Mouse (Mus musculus) kidney, embryonic 16.5 days (tissue): ENCODE results near the gene Arfgef2. TPM values are rescaled to one million over a fixed set of nuclear protein-coding genes. Genes with fewer than 3 reads are reported as not detected.
"Not testable (repeated sequence)": the region's sequence is repeated elsewhere in the genome, so short reads cannot be mapped to it uniquely, and the experiment has no call there.

Experiments
- ATAC-seq: fragments of 200-750 bp; cut with Nextera tagmentation; 2 replicates; pipeline ENCODE4 v1.8.0; 2017; ENCODE audit warnings: moderate TSS enrichment; ENCODE audit not compliant: low FRiP score, low TSS enrichment
- H3K27ac ChIP-seq: fragments of 300-500 bp; sonication (generic); 2 replicates; pipeline ENCODE4 v1.5.1; 2014; ENCODE audit warnings: low read length
- H3K27me3 ChIP-seq: fragments of 300-500 bp; sonication (generic); 2 replicates; pipeline ENCODE4 v1.6.1; 2014; ENCODE audit warnings: low read length, control low read depth, mixed read lengths; ENCODE audit not compliant: insufficient read depth
- H3K36me3 ChIP-seq: fragments of 300-500 bp; sonication (generic); 2 replicates; pipeline ENCODE4 v1.6.1; 2014; ENCODE audit warnings: low read length, control low read depth, mixed read lengths; ENCODE audit not compliant: insufficient read depth
- H3K4me1 ChIP-seq: fragments of 300-500 bp; sonication (generic); 2 replicates; pipeline ENCODE4 v1.6.1; 2014; ENCODE audit warnings: low read length, control low read depth, mixed read lengths; ENCODE audit not compliant: insufficient read depth
- H3K4me2 ChIP-seq: fragments of 300-500 bp; sonication (generic); replicated peaks from 2 replicates; pipeline ENCODE4 v1.6.1; 2014; ENCODE audit warnings: low read depth, low read length
- H3K4me3 ChIP-seq: fragments of 300-500 bp; sonication (generic); 2 replicates; pipeline ENCODE4 v1.5.1; 2014; ENCODE audit warnings: mild to moderate bottlenecking, low read length
- H3K9ac ChIP-seq: fragments of 300-500 bp; sonication (generic); replicated peaks from 2 replicates; pipeline ENCODE4 v1.6.1; 2014; ENCODE audit warnings: low read length
- H3K9me3 ChIP-seq: fragments of 300-500 bp; sonication (generic); 2 replicates; pipeline ENCODE4 v1.6.1; 2016; ENCODE audit warnings: low read length, control low read depth
- WGBS: fragments of 180-500 bp; shearing (Covaris S2); extraction: QIAGEN DNeasy Blood & Tissue Kit; methylation state at CpG from one replicate; pipeline ENCODE4 v1.1.7; 2014; 5-methylcytosine and 5-hydroxymethylcytosine counted together
- polyA plus RNA-seq: library from polyadenylated mRNA; unstranded; fragments of >200 nt; fragmentation: Nextera tagmentation; extraction: Ambion mirVana; gene quantifications from 2 replicates; pipeline ENCODE4 v1.2.1, GENCODE M21; 2015

Gene Arfgef2
- polyA plus RNA-seq, 1 experiment from 2014 or later = 4.6 TPM

DNA sequence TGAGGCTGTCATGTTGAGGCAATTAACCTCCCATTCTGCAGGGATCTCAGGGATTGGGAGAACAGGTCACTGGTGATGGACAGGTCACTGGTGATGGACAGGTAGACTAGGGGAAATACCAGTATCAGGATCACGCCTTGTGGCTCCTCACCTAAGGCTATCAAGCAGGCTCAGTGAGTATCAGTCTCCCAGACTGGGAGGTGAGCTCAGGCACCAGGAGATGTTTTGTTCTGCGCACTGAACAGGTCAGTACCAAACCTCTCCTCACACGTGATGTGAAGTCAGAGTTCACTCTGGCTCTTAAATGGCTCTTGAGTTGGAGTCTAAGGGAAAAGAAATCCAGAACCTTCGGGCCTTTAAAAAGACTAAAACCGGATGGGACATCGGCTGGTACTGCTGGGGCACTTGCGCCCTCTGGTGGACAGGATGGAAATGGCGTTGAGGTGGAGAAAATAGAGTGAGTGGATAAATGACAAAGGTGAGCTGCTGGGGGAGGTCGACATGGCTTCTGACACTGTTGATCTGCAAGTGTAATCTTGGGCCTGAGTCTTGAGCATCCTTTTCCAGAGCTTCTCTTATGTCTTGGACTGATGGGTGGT lies 24.3 kb upstream of the Arfgef2 start:
- no peak overlapping the region for H3K4me2 ChIP-seq
- no peak overlapping the region for H3K9ac ChIP-seq
- H3K27me3 ChIP-seq = no peaks in the 10 kb centered on the region
- H3K27ac ChIP-seq = no peak overlapping the region
- ATAC-seq = no peak
- 11% methylated on average over 9 of the region's 9 CpGs for WGBS
- H3K9me3 ChIP-seq = no peaks in the 10 kb centered on the region
- H3K36me3 ChIP-seq = no peaks in the 10 kb centered on the region
- no peak overlapping the region for H3K4me3 ChIP-seq
- peaks cover 7% of the 10 kb centered on the region; the same call in 1 of the 2 replicates for H3K4me1 ChIP-seq

- 79% methylated on average over 6 of the region's 6 CpGs for WGBS
- Histone ChIP-seq H3K4me3 (no peak overlapping the region), H3K4me2 (no peak overlapping the region), H3K36me3 (no peaks in the 10 kb centered on the region), H3K4me1 (peaks cover 12% of the 10 kb centered on the region; the same call in 1 of the 2 replicates), H3K27ac (no peak overlapping the region), H3K9me3 (no peaks in the 10 kb centered on the region), H3K9ac (no peak overlapping the region), H3K27me3 (no peaks in the 10 kb centered on the region)
- no peak for ATAC-seq
Observed at GRCm38 (mm10) chr2:166784376-166784775, 21.0 kb upstream of the Arfgef2 start.

DNA sequence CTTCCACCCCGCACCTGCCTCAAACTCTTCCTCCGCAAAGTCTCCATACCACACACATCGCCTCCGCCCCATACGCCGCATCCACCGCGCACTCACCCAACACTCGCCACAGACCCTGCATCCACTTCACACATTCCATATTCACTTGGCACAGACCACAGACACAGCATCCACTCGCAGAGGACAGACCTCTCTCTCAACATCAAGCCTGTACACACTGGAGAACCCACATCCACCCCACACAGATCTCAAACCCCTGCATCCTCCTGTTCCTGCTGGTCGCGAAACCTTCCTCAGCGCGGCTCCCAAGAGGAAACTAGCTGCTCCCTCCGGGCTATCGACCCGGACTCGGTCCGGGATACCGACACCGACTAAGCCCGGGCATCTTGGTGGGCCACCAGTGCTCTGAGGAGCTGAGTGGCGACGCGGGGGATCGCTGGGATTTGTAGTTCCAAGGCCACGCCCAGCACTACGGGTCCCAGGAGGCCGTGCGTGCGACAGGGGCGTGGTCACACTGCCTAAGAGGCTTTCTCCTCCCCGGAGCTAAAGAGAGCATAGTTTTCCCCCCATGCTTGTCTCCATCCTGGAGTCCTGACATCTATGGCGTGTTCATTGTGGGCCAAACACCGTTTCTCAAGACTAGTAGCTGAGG lies 18.9 kb upstream of the Arfgef2 start:
- Histone ChIP-seq H3K27ac (0 out of 2 replicates have a peak overlapping the region, but pooled peaks have one; percentile 50), H3K4me2 (peak overlapping the region; percentile 84)
- peak; percentile 96 for ATAC-seq

GRCm38 (mm10) chr2:166791738-166792137 lies 13.7 kb upstream of the Arfgef2 start:
- 0 out of 2 replicates have a peak, but pooled peaks cover 3% of the 10 kb centered on the region for H3K36me3 ChIP-seq

More for the DNA sequence above, 18.9 kb upstream of the Arfgef2 start:
- Histone ChIP-seq H3K36me3 (no peaks in the 10 kb centered on the region), H3K27me3 (no peaks in the 10 kb centered on the region), H3K9me3 (no peaks in the 10 kb centered on the region), H3K4me3 (peak overlapping the region; percentile 84), H3K9ac (peak overlapping the region; percentile 85), H3K4me1 (peaks cover 12% of the 10 kb centered on the region; the same call in 1 of the 2 replicates)
- WGBS = under 1% methylated on average over 35 of the region's 35 CpGs

DNA sequence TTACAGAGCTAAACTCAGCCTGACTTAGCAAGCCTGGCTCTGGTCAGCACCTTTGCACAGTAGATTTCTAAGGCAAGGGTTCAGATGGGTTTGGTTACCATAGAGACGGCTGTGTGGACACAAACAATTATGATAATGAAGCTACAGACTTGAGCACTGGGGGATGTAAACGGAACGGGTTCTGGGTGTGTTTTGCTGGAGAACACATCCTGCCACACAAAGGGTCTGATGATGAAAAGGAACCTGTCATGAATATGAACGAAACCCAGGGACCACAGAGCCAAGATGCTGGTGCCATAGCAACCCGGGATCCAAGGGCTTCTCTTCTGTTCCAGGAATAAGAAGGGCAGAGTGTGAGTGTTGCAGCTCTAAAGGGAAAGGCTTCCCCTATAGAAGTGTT lies 13.0 kb upstream of the Arfgef2 start, which contains the start of gene Trp53rkb:
Trp53rkb (plus strand) TSS at position 177 of the 400 bp plus-strand sequence.
- peak within 1 kb of the TSS; percentile 68; the same call in 1 of the 2 replicates for H3K27ac ChIP-seq
- H3K4me3 ChIP-seq = peak within 1 kb of the TSS; percentile 76
- no peaks in the 10 kb centered on the region for H3K27me3 ChIP-seq
- peaks cover 7% of the 10 kb centered on the region for H3K4me1 ChIP-seq
- peak within 1 kb of the TSS; percentile 86 for H3K9ac ChIP-seq
- 88% methylated on average over 5 of the region's 5 CpGs for WGBS
- H3K9me3 ChIP-seq = no peaks in the 10 kb centered on the region
- ATAC-seq = no peak
- H3K4me2 ChIP-seq = peak within 1 kb of the TSS; percentile 71
- H3K36me3 ChIP-seq = peaks cover 4% of the 10 kb centered on the region; the same call in 1 of the 2 replicates

More at GRCm38 (mm10) chr2:166791738-166792137, 13.7 kb upstream of the Arfgef2 start:
- Histone ChIP-seq H3K4me3 (no peak overlapping the region), H3K27me3 (no peaks in the 10 kb centered on the region), H3K9ac (no peak overlapping the region), H3K9me3 (no peaks in the 10 kb centered on the region), H3K4me1 (peaks cover 12% of the 10 kb centered on the region), H3K4me2 (no peak overlapping the region), H3K27ac (no peak overlapping the region)
- WGBS = 78% methylated on average over 5 of the region's 5 CpGs
- ATAC-seq = no peak

DNA sequence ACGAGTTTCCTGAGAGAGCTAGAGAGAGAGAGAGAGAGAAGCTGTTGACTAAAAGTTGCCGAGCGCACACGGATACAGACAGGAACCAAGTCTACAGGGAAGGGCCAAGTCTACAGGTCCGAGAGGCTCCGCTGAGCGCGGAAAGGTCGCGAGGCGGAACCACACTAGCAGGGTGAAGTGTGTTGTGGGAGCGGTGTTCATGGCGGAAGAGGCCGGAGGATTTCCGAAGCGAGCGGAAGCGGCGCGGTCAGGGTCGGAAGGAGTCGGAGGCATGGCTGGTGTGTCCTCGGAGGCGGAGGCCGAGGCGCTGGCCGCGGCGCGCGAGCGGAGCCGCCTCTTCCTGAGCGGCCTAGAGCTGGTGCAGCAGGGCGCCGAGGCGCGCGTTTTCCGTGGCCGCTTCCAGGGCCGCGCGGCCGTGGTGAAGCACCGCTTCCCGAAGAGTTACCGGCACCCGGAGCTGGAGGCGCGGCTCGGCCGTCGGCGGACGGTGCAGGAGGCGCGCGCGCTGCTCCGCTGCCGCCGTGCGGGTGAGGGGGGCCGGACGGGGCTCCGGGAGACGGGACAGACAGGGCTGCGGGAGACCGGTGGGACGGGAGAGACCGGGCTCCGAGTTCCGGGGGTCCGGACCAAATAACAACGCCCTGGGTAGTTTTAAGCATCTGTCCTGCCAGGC lies 11.7 kb upstream of the Arfgef2 start:
- 1% methylated on average over 59 of the region's 76 CpGs for WGBS
- not testable (repeated sequence) for H3K9me3 ChIP-seq, H3K4me1 ChIP-seq, H3K27me3 ChIP-seq
- Histone ChIP-seq H3K4me3 (peak overlapping the region; percentile 76), H3K36me3 (peaks cover 16% of the 10 kb centered on the region), H3K4me2 (peak overlapping the region; percentile 71), H3K9ac (peak overlapping the region; percentile 86), H3K27ac (peak overlapping the region; percentile 68)
- peak; percentile 92 for ATAC-seq

DNA sequence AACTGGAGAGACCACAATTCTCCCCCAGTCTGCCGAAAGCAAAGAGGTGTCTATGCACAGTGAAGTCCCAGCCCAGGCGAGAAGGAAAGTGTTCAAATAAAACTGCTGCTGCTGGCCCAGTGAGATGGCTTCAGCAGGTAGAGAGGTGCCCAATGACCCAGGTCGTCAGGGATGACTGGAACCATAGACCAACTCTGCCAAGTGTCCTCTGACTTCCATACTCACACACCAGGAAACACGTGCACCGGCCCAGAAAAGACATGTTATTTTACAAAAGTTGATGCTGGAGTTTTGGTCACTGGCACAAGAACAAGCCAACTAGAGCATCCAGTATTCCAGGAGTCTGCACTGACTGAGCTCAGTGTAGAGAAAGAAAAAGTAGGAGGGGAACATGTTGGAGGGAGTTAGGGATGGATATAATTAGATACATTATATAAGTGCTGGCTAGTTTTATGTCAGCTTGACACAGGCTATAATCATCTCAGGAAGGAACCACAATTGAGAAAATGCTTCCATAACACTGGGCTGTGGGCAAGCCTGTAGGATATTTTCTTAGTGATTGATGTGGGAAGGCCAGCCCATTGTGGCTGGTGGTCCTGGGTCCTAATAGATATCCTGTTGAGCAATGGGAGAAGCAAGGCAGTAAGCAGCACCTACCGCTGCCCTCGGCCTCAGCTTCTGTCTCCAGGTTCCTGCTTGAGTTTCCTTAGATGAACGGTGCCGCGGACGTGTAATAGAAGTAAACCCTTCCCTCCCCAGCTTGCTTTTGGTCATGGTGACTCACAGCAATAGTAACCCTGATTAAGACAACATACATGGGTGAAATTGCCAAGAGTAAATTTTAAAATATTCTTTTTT lies 5.5 kb upstream of the Arfgef2 start:
- Histone ChIP-seq H3K27ac (no peak overlapping the region), H3K9ac (no peak overlapping the region), H3K27me3 (no peaks in the 10 kb centered on the region), H3K4me1 (no peaks in the 10 kb centered on the region; the same call in 1 of the 2 replicates), H3K9me3 (no peaks in the 10 kb centered on the region), H3K4me3 (no peak overlapping the region), H3K36me3 (peaks cover 16% of the 10 kb centered on the region), H3K4me2 (no peak overlapping the region)
- 75% methylated on average over 11 of the region's 11 CpGs for WGBS
- ATAC-seq = no peak

GRCm38 (mm10) chr2:166800473-166800857 lies 4.9 kb upstream of the Arfgef2 start:
- Histone ChIP-seq H3K9me3 (no peaks in the 10 kb centered on the region), H3K9ac (no peak overlapping the region), H3K36me3 (peaks cover 16% of the 10 kb centered on the region), H3K27ac (no peak overlapping the region), H3K4me1 (no peaks in the 10 kb centered on the region), H3K27me3 (no peaks in the 10 kb centered on the region), H3K4me2 (no peak overlapping the region), H3K4me3 (no peak overlapping the region)
- WGBS = 84% methylated on average over 7 of the region's 7 CpGs
- no peak for ATAC-seq

- ATAC-seq = no peak
- Histone ChIP-seq H3K9ac (no peak overlapping the region), H3K4me2 (no peak overlapping the region), H3K27ac (no peak overlapping the region), H3K9me3 (no peaks in the 10 kb centered on the region), H3K36me3 (peaks cover 13% of the 10 kb centered on the region), H3K27me3 (no peaks in the 10 kb centered on the region), H3K4me3 (no peak overlapping the region), H3K4me1 (peaks cover 5% of the 10 kb centered on the region)
- 58% methylated on average over 2 of the region's 2 CpGs for WGBS
Observed at GRCm38 (mm10) chr2:166801436-166801835, 4.0 kb upstream of the Arfgef2 start.
